Mouse (Mus musculus) frontal cortex, postnatal 10 days (tissue): ENCODE data around the gene Higd2a.

Experiments used
- DNase-seq, 2 experiments: peaks; one replicate each; pipeline ENCODE4 v3.0.0; 2022; ENCODE audit warnings: low spot score in 2 of 2, mixed read lengths in 1 of 2

The Higd2a gene

GRCm38 (mm10) chr13:54621155-54621932, 31.3 kb downstream of the Higd2a start, which contains the start of gene Faf2:
TSS of gene Faf2 (plus strand) at chr13:54621784.
- peak; percentile 93 to 98 for DNase-seq

GRCm38 (mm10) chr13:54621960-54622521, 32.0 kb downstream of the Higd2a start:
- no peak for DNase-seq

GRCm38 (mm10) chr13:54629128-54629527, 39.1 kb downstream of the Higd2a start:
- DNase-seq = no peak

GRCm38 (mm10) chr13:54632731-54633277, 42.8 kb downstream of the Higd2a start:
- DNase-seq = no peak

GRCm38 (mm10) chr13:54635011-54635410, 45.0 kb downstream of the Higd2a start:
- DNase-seq = no peak
